Mouse (Mus musculus): ENCODE results near the gene Plod2. TPM values are rescaled to one million over a fixed set of nuclear protein-coding genes. Genes with fewer than 3 reads are reported as not detected.
A peak's percentile ranks its signal among the peaks of the same experiment; 100 is the strongest.

Gene Plod2
- total RNA-seq, 1 experiment, result 97.7 TPM

DNA sequence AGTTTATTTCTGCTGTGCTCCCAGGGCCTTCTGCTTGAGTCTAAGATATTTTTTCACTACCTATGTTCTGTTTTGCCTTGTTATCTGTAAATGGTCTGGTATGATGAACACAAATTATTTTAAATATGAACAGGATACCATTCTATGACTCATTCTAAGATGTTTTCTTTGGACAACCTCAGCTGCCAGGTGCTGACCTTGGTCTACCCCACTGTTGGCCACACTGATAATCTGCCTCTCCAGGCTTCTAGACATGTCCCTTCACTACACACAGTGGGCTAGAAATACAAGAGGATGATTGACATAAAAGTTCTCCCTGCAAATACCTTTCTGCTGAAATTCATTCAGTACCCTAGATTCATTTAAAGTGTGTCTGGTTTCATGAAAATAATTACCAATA, 30.3 kb upstream of the Plod2 start:
- Histone ChIP-seq H3K9ac (ENCODE audit: insufficient read depth, low read depth, low read length, poor library complexity, severe bottlenecking) (no peak overlapping the region), H3K36me3 (ENCODE audit: control insufficient read depth, insufficient read depth, low read length, poor library complexity, severe bottlenecking) (no peaks in the 10 kb centered on the region), H3K9me3 (ENCODE audit: control insufficient read depth, insufficient read depth, low read depth, low read length) (no peaks in the 10 kb centered on the region), H3K4me1 (ENCODE audit: control insufficient read depth in 2 of 2, insufficient read depth in 2 of 2, low read length in 2 of 2, poor library complexity in 1 of 2) (no peaks in the 10 kb centered on the region), H3K27ac (ENCODE audit: insufficient read depth, low read depth, low read length, poor library complexity, severe bottlenecking) (no peak overlapping the region), H3K4me3 (ENCODE audit: insufficient read depth in 1 of 2, low read depth in 1 of 2, low read length in 2 of 2, poor library complexity in 1 of 2, severe bottlenecking in 1 of 2) (no peak overlapping the region)
- TF ChIP-seq ZNF384 (IDR thresholded peaks at IDR 0.05; ENCODE audit: low read depth, low read length) (no peak), MAFK (IDR thresholded peaks at IDR 0.05; ENCODE audit: insufficient read depth, low read depth, low read length) (no peak), ZC3H11A (IDR thresholded peaks at IDR 0.05; ENCODE audit: borderline replicate concordance, low read depth, low read length) (no peak), CHD2 (IDR thresholded peaks at IDR 0.05; ENCODE audit: low read depth, low read length) (no peak), HCFC1 (IDR thresholded peaks at IDR 0.05; ENCODE audit: borderline replicate concordance, insufficient read depth, low read length) (no peak)
- in situ Hi-C loops (cut with MboI; ENCODE audit: low sequenced_read_pairs in 2 of 2, unreplicated experiment in 2 of 2), result no loop called here
- no peak for DNase-seq (ENCODE audit: low read depth, low spot score)

DNA sequence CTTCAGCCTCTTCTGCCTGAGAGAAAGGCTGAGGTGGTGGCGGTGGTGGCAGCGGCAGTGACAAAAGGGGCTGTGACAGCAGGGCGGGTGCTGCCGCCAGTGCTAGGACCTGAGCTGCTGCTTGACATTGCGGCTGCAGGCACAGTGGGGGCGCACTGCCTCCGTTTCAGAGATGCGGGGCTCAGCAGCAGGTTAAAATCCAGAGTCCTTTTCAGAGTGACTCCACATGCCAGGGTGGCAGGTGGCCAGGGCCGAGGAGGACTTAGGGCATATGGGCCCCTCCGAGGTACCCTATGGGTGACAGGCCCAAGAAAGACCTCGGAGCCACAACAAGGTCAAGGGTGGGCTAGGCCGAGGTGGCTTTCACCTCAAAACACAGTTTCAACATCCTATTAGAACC, 25.0 kb upstream of the Plod2 start:
- H3K9me3 ChIP-seq (ENCODE audit: control insufficient read depth, insufficient read depth, low read depth, low read length), result no peaks in the 10 kb centered on the region
- no peak overlapping the region for H3K4me3 ChIP-seq (ENCODE audit: insufficient read depth in 1 of 2, low read depth in 1 of 2, low read length in 2 of 2, poor library complexity in 1 of 2, severe bottlenecking in 1 of 2)
- no peak overlapping the region for H3K27ac ChIP-seq (ENCODE audit: insufficient read depth, low read depth, low read length, poor library complexity, severe bottlenecking)
- H3K36me3 ChIP-seq (ENCODE audit: control insufficient read depth, insufficient read depth, low read length, poor library complexity, severe bottlenecking), result no peaks in the 10 kb centered on the region
- no peak for DNase-seq (ENCODE audit: low read depth, low spot score)
- in situ Hi-C loops (cut with MboI; ENCODE audit: low sequenced_read_pairs in 2 of 2, unreplicated experiment in 2 of 2), result no loop called here
- no peaks in the 10 kb centered on the region for H3K4me1 ChIP-seq (ENCODE audit: control insufficient read depth in 2 of 2, insufficient read depth in 2 of 2, low read length in 2 of 2, poor library complexity in 1 of 2)
- TF ChIP-seq CHD2 (IDR thresholded peaks at IDR 0.05; ENCODE audit: low read depth, low read length) (no peak), ZNF384 (IDR thresholded peaks at IDR 0.05; ENCODE audit: low read depth, low read length) (no peak), HCFC1 (IDR thresholded peaks at IDR 0.05; ENCODE audit: borderline replicate concordance, insufficient read depth, low read length) (no peak), MAFK (IDR thresholded peaks at IDR 0.05; ENCODE audit: insufficient read depth, low read depth, low read length) (no peak)
- H3K9ac ChIP-seq (ENCODE audit: insufficient read depth, low read depth, low read length, poor library complexity, severe bottlenecking), result no peak overlapping the region

DNA sequence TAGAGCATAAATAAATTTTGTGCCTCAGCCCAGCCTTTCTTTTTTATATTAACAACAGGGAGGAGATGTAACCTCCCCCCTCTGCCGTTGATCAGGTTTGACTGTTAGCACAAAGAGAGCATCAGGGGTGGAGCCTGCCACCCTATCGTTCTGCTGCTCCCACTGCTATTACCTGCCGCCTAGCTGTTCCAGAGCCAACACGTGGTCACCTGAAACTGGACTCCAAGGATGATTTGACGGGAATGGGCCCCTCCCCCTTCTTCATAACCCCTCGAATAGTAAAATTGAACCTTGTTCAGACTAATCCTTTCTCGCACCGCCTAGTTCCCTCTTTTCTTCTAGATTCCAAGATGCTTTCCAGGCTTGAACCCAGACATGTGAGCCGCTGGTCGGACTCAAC, 21.3 kb upstream of the Plod2 start:
- DNase-seq (ENCODE audit: low read depth, low spot score), result no peak

DNA sequence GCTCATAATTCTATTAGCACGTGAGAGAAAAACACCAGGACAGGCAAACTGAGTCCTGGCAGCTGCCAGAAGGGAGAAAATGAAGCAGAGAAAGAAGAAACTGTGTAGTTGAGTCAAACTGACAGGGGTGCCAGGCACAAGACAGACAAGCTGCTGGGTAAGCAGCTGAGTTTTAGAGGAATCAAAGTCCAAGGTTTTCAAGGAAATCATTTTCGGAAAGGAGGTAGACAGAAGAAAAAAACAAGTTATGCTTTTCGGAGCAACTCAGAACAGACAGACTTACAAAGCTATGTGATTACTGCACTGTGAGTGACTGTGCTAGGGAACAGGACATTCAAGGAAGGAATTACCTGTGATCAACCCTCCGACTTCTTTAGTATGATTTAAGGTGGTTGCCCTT, 17.5 kb upstream of the Plod2 start:
- Histone ChIP-seq H3K27ac (ENCODE audit: insufficient read depth, low read depth, low read length, poor library complexity, severe bottlenecking) (no peak overlapping the region), H3K4me1 (ENCODE audit: control insufficient read depth in 2 of 2, insufficient read depth in 2 of 2, low read length in 2 of 2, poor library complexity in 1 of 2) (no peaks in the 10 kb centered on the region), H3K4me3 (ENCODE audit: insufficient read depth in 1 of 2, low read depth in 1 of 2, low read length in 2 of 2, poor library complexity in 1 of 2, severe bottlenecking in 1 of 2) (no peak overlapping the region), H3K9ac (ENCODE audit: insufficient read depth, low read depth, low read length, poor library complexity, severe bottlenecking) (no peak overlapping the region), H3K9me3 (ENCODE audit: control insufficient read depth, insufficient read depth, low read depth, low read length) (no peaks in the 10 kb centered on the region), H3K36me3 (ENCODE audit: control insufficient read depth, insufficient read depth, low read length, poor library complexity, severe bottlenecking) (no peaks in the 10 kb centered on the region)
- TF ChIP-seq ZNF384 (IDR thresholded peaks at IDR 0.05; ENCODE audit: low read depth, low read length) (no peak), HCFC1 (IDR thresholded peaks at IDR 0.05; ENCODE audit: borderline replicate concordance, insufficient read depth, low read length) (no peak), CHD2 (IDR thresholded peaks at IDR 0.05; ENCODE audit: low read depth, low read length) (no peak), MAFK (IDR thresholded peaks at IDR 0.05; ENCODE audit: insufficient read depth, low read depth, low read length) (no peak)
- in situ Hi-C loops (cut with MboI; ENCODE audit: low sequenced_read_pairs in 2 of 2, unreplicated experiment in 2 of 2), result no loop called here
- no peak for DNase-seq (ENCODE audit: low read depth, low spot score)

More for the DNA sequence above, 21.3 kb upstream of the Plod2 start:
- no peaks in the 10 kb centered on the region for H3K36me3 ChIP-seq (ENCODE audit: control insufficient read depth, insufficient read depth, low read length, poor library complexity, severe bottlenecking)
- no peaks in the 10 kb centered on the region for H3K4me1 ChIP-seq (ENCODE audit: control insufficient read depth in 2 of 2, insufficient read depth in 2 of 2, low read length in 2 of 2, poor library complexity in 1 of 2)
- in situ Hi-C loops (cut with MboI; ENCODE audit: low sequenced_read_pairs in 2 of 2, unreplicated experiment in 2 of 2), result no loop called here
- H3K4me3 ChIP-seq (ENCODE audit: insufficient read depth in 1 of 2, low read depth in 1 of 2, low read length in 2 of 2, poor library complexity in 1 of 2, severe bottlenecking in 1 of 2), result no peak overlapping the region
- no peak for TF ChIP-seq HCFC1 (IDR thresholded peaks at IDR 0.05; ENCODE audit: borderline replicate concordance, insufficient read depth, low read length)
- TF ChIP-seq MAFK (IDR thresholded peaks at IDR 0.05; ENCODE audit: insufficient read depth, low read depth, low read length), result no peak
- no peaks in the 10 kb centered on the region for H3K9me3 ChIP-seq (ENCODE audit: control insufficient read depth, insufficient read depth, low read depth, low read length)
- H3K9ac ChIP-seq (ENCODE audit: insufficient read depth, low read depth, low read length, poor library complexity, severe bottlenecking), result no peak overlapping the region
- H3K27ac ChIP-seq (ENCODE audit: insufficient read depth, low read depth, low read length, poor library complexity, severe bottlenecking), result 0 out of 2 replicates have a peak overlapping the region, but pooled peaks have one; percentile 10

DNA sequence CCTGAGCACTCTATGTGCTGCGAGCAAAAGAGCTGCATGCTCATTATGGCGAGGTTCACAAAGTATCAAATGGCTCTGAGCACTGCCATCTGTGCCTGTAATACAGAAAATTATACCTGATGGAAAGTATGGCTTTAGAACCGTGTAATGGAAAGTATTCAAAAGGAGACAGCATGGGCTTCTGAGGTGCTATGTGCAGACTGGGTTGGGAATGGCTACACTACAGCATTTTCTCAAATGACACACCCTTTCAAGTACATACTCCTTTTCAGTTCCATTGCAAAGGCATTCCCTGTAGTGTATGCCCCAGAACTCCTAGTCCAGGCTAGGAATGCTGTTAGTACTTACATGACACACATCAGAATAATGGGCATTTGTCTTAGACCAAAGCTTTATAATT, 12.0 kb upstream of the Plod2 start:
- TF ChIP-seq HCFC1 (IDR thresholded peaks at IDR 0.05; ENCODE audit: borderline replicate concordance, insufficient read depth, low read length), result no peak
- TF ChIP-seq CHD2 (IDR thresholded peaks at IDR 0.05; ENCODE audit: low read depth, low read length), result no peak
- TF ChIP-seq ZNF384 (IDR thresholded peaks at IDR 0.05; ENCODE audit: low read depth, low read length), result no peak
- TF ChIP-seq ZC3H11A (IDR thresholded peaks at IDR 0.05; ENCODE audit: borderline replicate concordance, low read depth, low read length), result no peak
- no peak for TF ChIP-seq MAFK (IDR thresholded peaks at IDR 0.05; ENCODE audit: insufficient read depth, low read depth, low read length)
- Histone ChIP-seq H3K9ac (ENCODE audit: insufficient read depth, low read depth, low read length, poor library complexity, severe bottlenecking) (no peak overlapping the region), H3K4me1 (ENCODE audit: control insufficient read depth in 2 of 2, insufficient read depth in 2 of 2, low read length in 2 of 2, poor library complexity in 1 of 2) (no peaks in the 10 kb centered on the region), H3K36me3 (ENCODE audit: control insufficient read depth, insufficient read depth, low read length, poor library complexity, severe bottlenecking) (no peaks in the 10 kb centered on the region), H3K4me3 (ENCODE audit: insufficient read depth in 1 of 2, low read depth in 1 of 2, low read length in 2 of 2, poor library complexity in 1 of 2, severe bottlenecking in 1 of 2) (no peak overlapping the region), H3K9me3 (ENCODE audit: control insufficient read depth, insufficient read depth, low read depth, low read length) (no peaks in the 10 kb centered on the region), H3K27ac (ENCODE audit: insufficient read depth, low read depth, low read length, poor library complexity, severe bottlenecking) (no peak overlapping the region)
- DNase-seq (ENCODE audit: low read depth, low spot score), result no peak
- in situ Hi-C loops (cut with MboI; ENCODE audit: low sequenced_read_pairs in 2 of 2, unreplicated experiment in 2 of 2), result no loop called here
